30 mouse cellular contexts compared by ENCODE assay signal in genomic region chr7:127357871-127358270, GRCm38 (mm10).
"Had no signal": no experiment of that assay in that cellular context is flagged by ENCODE, and none has a peak within 500 bp of the region (broad histone marks: within the 10 kb centered on the region; RNA-seq: fewer than 3 reads in every experiment).

No protein-coding gene starts in this region.

- H3K9me3 ChIP-seq: limb, embryonic 10.5 days; limb, embryonic 12.5 days; limb, embryonic 13.5 days; limb, embryonic 15.5 days; liver, embryonic 13.5 days; liver, embryonic 15.5 days; lung, embryonic 15.5 days; midbrain, embryonic 10.5 days; midbrain, embryonic 12.5 days; midbrain, embryonic 15.5 days; neural tube, embryonic 12.5 days; neural tube, embryonic 13.5 days had no signal

- ATAC-seq: liver, postnatal 0 days; lung, postnatal 0 days; midbrain, embryonic 15.5 days had no signal

- H3K9ac ChIP-seq: limb, embryonic 12.5 days; limb, embryonic 13.5 days; limb, embryonic 15.5 days; liver, embryonic 13.5 days; liver, embryonic 14.5 days; liver, embryonic 15.5 days; liver, postnatal 0 days; lung, embryonic 14.5 days; lung, embryonic 15.5 days; midbrain, embryonic 12.5 days; midbrain, embryonic 15.5 days; neural tube, embryonic 12.5 days; neural tube, embryonic 13.5 days had no signal

- H3K4me2 ChIP-seq: limb, embryonic 12.5 days; limb, embryonic 13.5 days; limb, embryonic 15.5 days; liver, embryonic 11.5 days; liver, embryonic 13.5 days; liver, embryonic 15.5 days; lung, embryonic 14.5 days; lung, embryonic 15.5 days; midbrain, embryonic 12.5 days; midbrain, embryonic 15.5 days; neural tube, embryonic 12.5 days; neural tube, embryonic 13.5 days had no signal

- H3K4me3 ChIP-seq: left cerebral cortex, adult 2 months; limb, embryonic 10.5 days; limb, embryonic 12.5 days; limb, embryonic 13.5 days; limb, embryonic 15.5 days; liver, embryonic 13.5 days; liver, embryonic 15.5 days; lung, embryonic 15.5 days; megakaryocyte, embryonic 14.5 days; midbrain, embryonic 10.5 days; midbrain, embryonic 12.5 days; midbrain, embryonic 15.5 days; myocyte; neural tube, embryonic 12.5 days; neural tube, embryonic 13.5 days had no signal

- H3K36me3 ChIP-seq: limb, embryonic 10.5 days; limb, embryonic 12.5 days; limb, embryonic 13.5 days; limb, embryonic 15.5 days; liver, embryonic 13.5 days; liver, embryonic 15.5 days; lung, embryonic 15.5 days; midbrain, embryonic 10.5 days; midbrain, embryonic 12.5 days; midbrain, embryonic 15.5 days; neural tube, embryonic 12.5 days; neural tube, embryonic 13.5 days had no signal

- H3K4me1 ChIP-seq: limb, embryonic 10.5 days; limb, embryonic 12.5 days; limb, embryonic 13.5 days; limb, embryonic 15.5 days; lung, embryonic 15.5 days; midbrain, embryonic 10.5 days; midbrain, embryonic 12.5 days; midbrain, embryonic 15.5 days; neural tube, embryonic 12.5 days; neural tube, embryonic 13.5 days had no signal

- DNase-seq: layer of hippocampus, postnatal 36 days; liver; liver, embryonic 13.5 days; liver, postnatal 0 days; lung, adult 18-20 months; lung, adult 2 months; lung, embryonic 14.5 days; lung, postnatal 10 days; lung, postnatal 14 days; lung, postnatal 36 days; lung, postnatal 4 days; midbrain, embryonic 14.5 days had no signal

- H3K27ac ChIP-seq: left cerebral cortex, adult 2 months; limb, embryonic 10.5 days; limb, embryonic 12.5 days; limb, embryonic 13.5 days; limb, embryonic 15.5 days; liver, embryonic 13.5 days; liver, embryonic 14.5 days; liver, embryonic 15.5 days; lung, embryonic 15.5 days; macrophage; midbrain, embryonic 10.5 days; midbrain, embryonic 12.5 days; midbrain, embryonic 15.5 days; neural tube, embryonic 12.5 days; neural tube, embryonic 13.5 days had no signal
